Mouse (Mus musculus) small intestine, adult 2 months (tissue): ENCODE measurements around the gene Hoxb5.

Experiments used
- CTCF ChIP-seq: fragments of 200-500 bp; IDR thresholded peaks from 2 replicates; pipeline ENCODE4 v1.5.1; 2012; ENCODE audit warnings: low read depth, mild to moderate bottlenecking, control low read depth, inconsistent platforms, low read length, moderate library complexity, mixed read lengths; ENCODE audit not compliant: insufficient replicate concordance, insufficient read length; ENCODE audit errors: extremely low read depth
- POLR2A ChIP-seq: fragments of 200-500 bp; IDR thresholded peaks from 2 replicates; pipeline ENCODE4 v1.6.1; 2012; ENCODE audit warnings: low read depth, mild to moderate bottlenecking, control low read depth, inconsistent platforms, low read length, moderate library complexity

- TF ChIP-seq CTCF = no peak
- no peak for TF ChIP-seq POLR2A
Measured at GRCm38 (mm10) chr11:96353939-96354338, 50.8 kb downstream of the Hoxb5 start.
